Mouse (Mus musculus) heart, embryonic 14.5 days (tissue): ENCODE results near the gene Mup17. TPM values are rescaled to one million over a fixed set of nuclear protein-coding genes. Genes with fewer than 3 reads are reported as not detected.
"Not testable (repeated sequence)": the region's sequence is repeated elsewhere in the genome, so short reads cannot be mapped to it uniquely, and the experiment has no call there.

ENCODE experiments used
- ATAC-seq: fragments of 200-750 bp; cut with Nextera tagmentation; 2 replicates; pipeline ENCODE4 v1.8.0; 2017; ENCODE audit warnings: low read depth, moderate TSS enrichment; ENCODE audit not compliant: insufficient number of reproducible peaks, insufficient read depth, low FRiP score
- H3K27ac ChIP-seq, 2 experiments: fragments of 200-500 bp in 1 of 2; fragments of 300-500 bp in 1 of 2; sonication (generic) in 1 of 2; replicated peaks in 1 of 2; 2 replicates each; pipeline ENCODE4 v1.5.1; 2012 to 2014; ENCODE audit warnings: low read depth in 2 of 2, low read length in 2 of 2, control low read depth in 1 of 2, mild to moderate bottlenecking in 1 of 2, mixed read lengths in 1 of 2; ENCODE audit not compliant: control insufficient read depth in 1 of 2, insufficient read depth in 1 of 2
- H3K27me3 ChIP-seq: fragments of 300-500 bp; sonication (generic); 2 replicates; pipeline ENCODE4 v1.6.1; 2014; ENCODE audit warnings: mild to moderate bottlenecking, low read length, control low read depth; ENCODE audit not compliant: control insufficient read depth, insufficient read depth
- H3K36me3 ChIP-seq: fragments of 300-500 bp; sonication (generic); 2 replicates; pipeline ENCODE4 v1.6.1; 2014; ENCODE audit warnings: mild to moderate bottlenecking, control low read depth, low read length, mixed read lengths; ENCODE audit not compliant: control insufficient read depth, insufficient read depth
- H3K4me1 ChIP-seq, 2 experiments: fragments of 200-500 bp in 1 of 2; fragments of 300-500 bp in 1 of 2; sonication (generic) in 1 of 2; 2 replicates each; pipeline ENCODE4 v1.6.1; 2012 to 2014; ENCODE audit warnings: low read length in 2 of 2, control low read depth in 1 of 2, mixed read lengths in 1 of 2; ENCODE audit not compliant: control insufficient read depth in 2 of 2, insufficient read depth in 2 of 2
- H3K4me2 ChIP-seq: fragments of 300-500 bp; sonication (generic); 2 replicates; pipeline ENCODE4 v1.6.1; 2014; ENCODE audit warnings: mild to moderate bottlenecking, low read length
- H3K4me3 ChIP-seq, 2 experiments: fragments of 200-500 bp in 1 of 2; fragments of 300-500 bp in 1 of 2; sonication (generic) in 1 of 2; 2 replicates each; pipeline ENCODE4 v1.5.1; 2012 to 2014; ENCODE audit warnings: low read length in 2 of 2, mild to moderate bottlenecking in 2 of 2, control low read depth in 1 of 2, low read depth in 1 of 2, moderate library complexity in 1 of 2; ENCODE audit not compliant: control insufficient read depth in 1 of 2, insufficient read depth in 1 of 2
- H3K9ac ChIP-seq: fragments of 300-500 bp; sonication (generic); 2 replicates; pipeline ENCODE4 v1.6.1; 2014; ENCODE audit warnings: mild to moderate bottlenecking, low read length
- H3K9me3 ChIP-seq: fragments of 300-500 bp; sonication (generic); 2 replicates; pipeline ENCODE4 v1.6.1; 2016; ENCODE audit warnings: low read length, control low read depth; ENCODE audit not compliant: control insufficient read depth
- WGBS: fragments of 180-500 bp; shearing (Covaris S2); extraction: QIAGEN DNeasy Blood & Tissue Kit; methylation state at CpG from one replicate; pipeline ENCODE4 v1.1.7; 2014; 5-methylcytosine and 5-hydroxymethylcytosine counted together
- polyA plus RNA-seq: library from polyadenylated mRNA; unstranded; fragments of >200 nt; fragmentation: Nextera tagmentation; extraction: Ambion mirVana; gene quantifications from 2 replicates; pipeline ENCODE4 v1.2.1, GENCODE M21; 2014

The Mup17 gene
- not detected in 2 replicates for polyA plus RNA-seq

GRCm38 (mm10) chr4:61595771-61596170, at the start of gene Mup17:
TSS of gene Mup17 (minus strand) at chr4:61595871.
- not testable (repeated sequence) for H3K36me3 ChIP-seq, H3K27ac ChIP-seq, H3K9ac ChIP-seq, H3K4me3 ChIP-seq, H3K4me2 ChIP-seq, ATAC-seq, H3K27me3 ChIP-seq, H3K4me1 ChIP-seq, H3K9me3 ChIP-seq
- WGBS, result 63% methylated on average over 3 of the region's 4 CpGs

GRCm38 (mm10) chr4:61571561-61571960, 24.1 kb downstream of the Mup17 start:
- H3K9me3 ChIP-seq, result not testable (repeated sequence)
- WGBS, result 80% methylated on average over 17 of the region's 19 CpGs

GRCm38 (mm10) chr4:61555887-61556286, 39.8 kb downstream of the Mup17 start:
- H3K27me3 ChIP-seq, H3K27ac ChIP-seq, H3K36me3 ChIP-seq, H3K4me3 ChIP-seq, H3K9ac ChIP-seq, ATAC-seq, H3K9me3 ChIP-seq, H3K4me1 ChIP-seq, H3K4me2 ChIP-seq: not testable (repeated sequence)
- 35% methylated on average over 2 of the region's 2 CpGs for WGBS

More at GRCm38 (mm10) chr4:61571561-61571960, 24.1 kb downstream of the Mup17 start:
- not testable (repeated sequence) for H3K36me3 ChIP-seq, ATAC-seq, H3K4me2 ChIP-seq, H3K27ac ChIP-seq, H3K4me3 ChIP-seq, H3K9ac ChIP-seq, H3K4me1 ChIP-seq, H3K27me3 ChIP-seq

Other genes starting within 250 kb of the Mup17 start
- gene Mup15, start 156.1 kb downstream of the Mup17 start, polyA plus RNA-seq, result not detected in 2 replicates
- not detected in 2 replicates for gene Mup16, start 76.3 kb downstream of the Mup17 start, polyA plus RNA-seq
- gene Mup18, start 78.3 kb upstream of the Mup17 start, polyA plus RNA-seq, result not detected in 2 replicates
- gene Mup19, start 186.4 kb upstream of the Mup17 start, polyA plus RNA-seq, result not detected in 2 replicates
- not detected in 2 replicates for gene Mup5, start 239.4 kb upstream of the Mup17 start, polyA plus RNA-seq